Mouse (Mus musculus) embryonic stem cell, embryonic (primary cell): ENCODE data around the gene Slc26a5.

Experiments
- CTCF ChIA-PET, 4 experiments: fragments of 300-600 bp in 2 of 4; fragments of 350-600 bp in 2 of 4; sonication (Branson Sonifier 250); formaldehyde crosslinking; loops; one replicate each; lab custom pipeline; 2022; ENCODE audit warnings: inconsistent platforms in 2 of 4; lab: Charles Lee
- POLR2A ChIA-PET, 4 experiments: fragments of 300-600 bp in 2 of 4; fragments of 350-600 bp in 2 of 4; sonication (Branson Sonifier 250); formaldehyde crosslinking; loops; one replicate each; lab custom pipeline; 2022; ENCODE audit warnings: antibody characterized with exemption in 4 of 4, inconsistent platforms in 1 of 4; lab: Charles Lee

Gene Slc26a5

DNA sequence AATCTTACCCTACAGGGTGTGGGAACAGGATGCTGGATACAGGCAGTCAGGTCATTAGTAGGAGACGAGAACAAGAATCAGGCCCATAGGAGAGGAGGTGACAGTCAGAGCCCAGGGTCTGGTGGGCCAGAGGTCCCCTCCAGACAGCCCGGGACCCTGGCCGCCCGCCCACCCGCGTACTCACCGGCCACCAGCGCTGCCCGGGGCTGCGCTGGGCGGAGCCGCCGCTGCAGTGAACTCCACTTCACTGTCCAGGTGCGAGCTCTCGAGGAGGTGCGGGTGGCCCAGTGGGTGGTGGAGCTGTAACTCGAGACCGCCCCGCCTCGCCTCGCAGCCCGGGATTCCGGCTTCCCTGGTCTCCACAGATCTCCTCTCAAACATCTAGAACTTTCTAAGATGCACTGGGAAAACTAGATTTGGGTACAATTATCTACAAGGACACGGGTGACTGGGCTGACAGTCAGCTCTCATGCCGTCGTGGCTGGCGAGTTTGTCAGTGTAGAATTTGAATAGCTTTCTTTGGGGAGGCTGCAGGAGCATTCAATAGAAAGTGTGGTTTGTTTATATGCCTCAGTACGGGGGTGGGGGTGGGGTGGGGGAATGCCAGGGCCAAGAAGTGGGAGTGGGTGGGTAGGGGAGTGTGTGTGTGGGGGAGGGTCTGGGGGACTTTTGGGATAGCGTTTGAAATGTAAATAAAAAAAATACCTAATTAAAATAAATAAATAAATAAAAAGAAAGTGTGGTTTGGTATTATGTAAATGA lies at the start of gene Slc26a5:
Slc26a5 (minus strand) TSS at position 259 of the 762 bp plus-strand sequence.
- POLR2A ChIA-PET: interaction anchor here in 3 of 4 experiments (0.7 to 1.2 kb wide), 5 partner anchors 9 to 600 kb away, joined by 3 to 4 read pairs (median 4); no protein-coding TSS in a partner anchor
- CTCF ChIA-PET: interaction anchor here in 2 of 4 experiments (0.6 to 1.1 kb wide), 2 partner anchors 207 to 294 kb away, joined by 3 to 4 read pairs; no protein-coding TSS in a partner anchor

DNA sequence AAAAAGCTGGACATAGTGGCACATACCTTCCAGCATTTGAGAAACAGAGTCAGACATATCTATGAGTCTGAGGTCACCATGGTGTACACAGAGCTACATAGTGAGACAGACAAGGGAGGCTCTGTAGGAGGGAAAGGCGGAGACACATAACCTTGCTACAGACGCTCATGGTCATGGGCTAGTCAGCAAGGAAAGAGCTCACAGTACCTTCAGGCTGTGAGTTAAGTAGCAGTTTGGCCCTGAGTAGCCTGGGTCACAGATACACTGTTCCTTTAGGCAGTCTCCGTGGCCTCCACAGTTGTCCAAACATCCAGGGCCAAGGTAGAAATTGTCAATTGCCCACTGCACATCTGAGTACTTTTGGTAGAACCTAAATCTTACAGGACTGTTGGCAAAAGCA lies 49.4 kb upstream of the Slc26a5 start:
- ChIA-PET CTCF (interaction anchor here in 2 of 4 experiments (0.6 to 0.8 kb wide), 2 partner anchors 126 to 128 kb away, joined by 3 to 7 read pairs; no protein-coding TSS in a partner anchor), POLR2A (interaction anchor here in 1 of 4 experiments (0.6 kb wide), 1 partner anchor 288 kb away, joined by 5 read pairs; no protein-coding TSS in a partner anchor)

DNA sequence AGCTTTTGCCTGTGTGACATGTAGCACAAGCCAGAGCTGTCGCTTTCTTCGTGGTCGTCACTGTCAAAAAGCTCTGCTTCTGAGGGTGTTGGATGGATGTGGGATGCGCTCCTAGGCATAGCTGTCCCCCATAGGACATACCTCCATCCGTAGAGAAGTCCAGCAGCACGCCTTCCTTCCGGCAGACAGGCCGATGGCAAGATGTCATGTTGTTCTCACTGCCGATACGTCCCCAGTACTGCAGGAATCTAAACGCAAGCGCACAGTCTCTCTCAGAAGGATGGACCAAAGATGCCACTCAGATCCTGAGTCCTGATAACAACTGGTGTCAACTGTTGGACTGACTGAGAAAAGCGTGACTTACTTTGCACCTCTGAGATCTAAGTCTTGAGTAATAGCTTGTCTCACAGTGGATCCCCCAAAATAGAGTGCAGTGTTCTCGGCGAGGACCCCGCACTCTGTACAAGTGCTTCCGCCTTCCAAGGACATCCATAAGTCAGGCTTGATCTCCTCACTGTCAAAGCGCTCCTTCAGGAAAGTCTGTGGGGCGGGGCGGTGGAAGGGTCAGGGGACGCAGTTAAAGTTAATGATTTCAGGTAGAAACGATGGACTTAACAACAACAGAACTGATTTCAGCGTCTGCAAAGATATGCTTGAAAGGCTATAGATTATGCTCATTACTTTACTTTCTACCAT lies 47.6 kb upstream of the Slc26a5 start:
- POLR2A ChIA-PET: interaction anchor here in 1 of 4 experiments (0.6 kb wide), 1 partner anchor 14 kb away, joined by 4 read pairs; no protein-coding TSS in a partner anchor
- CTCF ChIA-PET: interaction anchor here in 1 of 4 experiments (0.6 to 0.7 kb wide), 2 partner anchors 11 to 99 kb away, joined by 4 to 7 read pairs; no protein-coding TSS in a partner anchor

DNA sequence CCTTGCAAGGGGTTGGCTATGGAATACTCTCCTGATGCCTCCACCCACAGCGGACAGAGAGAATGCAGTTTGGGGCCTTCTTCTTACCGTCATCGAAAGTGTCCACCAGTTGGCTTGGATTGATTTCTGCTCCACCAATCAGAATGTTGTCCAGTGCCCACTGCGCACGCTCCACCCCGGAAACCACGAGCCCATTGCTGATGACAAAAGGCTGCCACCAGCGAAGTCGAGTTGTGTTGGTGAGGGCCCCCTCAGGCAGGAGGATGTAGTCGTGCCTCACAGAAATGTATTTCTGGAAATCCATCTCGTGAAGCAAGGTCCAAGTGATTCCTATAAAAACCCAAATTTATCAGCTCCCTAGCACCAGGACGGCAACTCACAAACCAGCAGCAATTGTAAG lies 45.3 kb upstream of the Slc26a5 start:
- POLR2A ChIA-PET: interaction anchor here in 1 of 4 experiments (1.4 kb wide), 1 partner anchor 9 kb away, joined by 3 read pairs; no protein-coding TSS in a partner anchor
- CTCF ChIA-PET: no interaction called here

DNA sequence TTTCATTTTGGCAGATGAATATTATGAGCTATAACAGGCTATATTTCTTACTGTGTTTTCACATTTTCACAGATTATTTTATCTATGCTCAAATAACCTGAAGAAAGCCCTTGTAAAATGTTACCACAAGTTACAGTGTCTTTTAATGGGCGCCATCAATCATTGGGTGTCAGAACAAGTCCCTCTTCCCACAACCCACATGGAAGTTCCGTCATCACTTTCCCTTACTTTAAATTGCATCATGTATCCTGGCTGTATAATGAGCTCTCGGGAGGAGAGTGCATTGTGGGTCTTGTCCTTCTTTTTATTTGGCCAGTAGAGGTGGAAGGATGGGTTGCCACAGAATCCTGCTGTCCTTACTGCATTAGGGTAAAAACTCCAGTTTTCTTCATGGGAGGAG lies 44.3 kb upstream of the Slc26a5 start:
- POLR2A ChIA-PET: interaction anchor here in 1 of 4 experiments (0.6 to 1.4 kb wide), 3 partner anchors 10 to 1498 kb away, joined by 3 read pairs; no protein-coding TSS in a partner anchor
- CTCF ChIA-PET: no interaction called here

DNA sequence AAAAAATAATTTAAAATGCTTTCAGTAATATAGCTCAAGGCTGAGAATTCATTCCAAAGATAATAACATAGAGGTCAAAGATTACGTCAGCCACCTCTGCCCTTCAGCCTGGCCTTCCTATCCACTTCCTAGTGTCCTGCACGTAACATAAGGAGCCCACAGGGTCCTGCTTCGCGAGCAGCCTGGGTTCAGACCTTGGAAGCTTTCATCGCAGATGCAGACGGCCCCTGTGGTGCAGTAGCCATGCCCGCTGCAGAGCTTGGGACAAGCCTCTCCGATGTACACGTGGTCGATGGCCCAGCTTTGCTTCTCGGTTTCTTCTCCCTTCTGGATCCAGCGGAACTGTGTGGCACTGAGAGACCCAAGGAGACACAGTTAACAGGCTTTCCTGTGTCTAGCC lies 36.0 kb upstream of the Slc26a5 start:
- CTCF ChIA-PET: interaction anchor here in 2 of 4 experiments (0.6 to 0.7 kb wide), 2 partner anchors 11 to 86 kb away, joined by 3 to 4 read pairs; no protein-coding TSS in a partner anchor
- POLR2A ChIA-PET: interaction anchor here in 2 of 4 experiments (1.1 kb wide), 2 partner anchors 109 to 651 kb away, joined by 3 read pairs; no protein-coding TSS in a partner anchor

DNA sequence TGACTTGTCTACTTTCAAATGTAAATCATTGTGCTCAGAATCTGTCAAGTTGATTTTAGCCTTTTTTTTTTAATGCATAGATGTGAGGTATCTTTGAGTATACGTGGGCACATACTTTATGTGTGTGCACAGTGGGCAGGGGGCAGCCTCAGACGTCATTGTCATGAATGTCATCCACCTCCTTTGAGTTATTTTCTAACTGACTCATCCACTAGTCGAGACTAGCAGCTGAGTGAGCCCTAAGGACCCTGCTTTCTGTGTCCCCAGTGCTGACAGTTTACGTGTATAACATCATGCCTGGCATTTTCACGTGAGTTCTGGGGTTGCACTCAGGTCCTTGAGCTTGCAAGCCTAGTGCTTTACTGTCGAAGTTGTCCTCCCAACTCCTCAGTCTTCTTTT lies 35.5 kb upstream of the Slc26a5 start:
- ChIA-PET POLR2A (interaction anchor here in 3 of 4 experiments (0.6 to 1.1 kb wide), 4 partner anchors 109 to 1198 kb away, joined by 3 read pairs; no protein-coding TSS in a partner anchor), CTCF (interaction anchor here in 1 of 4 experiments (0.7 kb wide), 1 partner anchor 86 kb away, joined by 3 read pairs; no protein-coding TSS in a partner anchor)

DNA sequence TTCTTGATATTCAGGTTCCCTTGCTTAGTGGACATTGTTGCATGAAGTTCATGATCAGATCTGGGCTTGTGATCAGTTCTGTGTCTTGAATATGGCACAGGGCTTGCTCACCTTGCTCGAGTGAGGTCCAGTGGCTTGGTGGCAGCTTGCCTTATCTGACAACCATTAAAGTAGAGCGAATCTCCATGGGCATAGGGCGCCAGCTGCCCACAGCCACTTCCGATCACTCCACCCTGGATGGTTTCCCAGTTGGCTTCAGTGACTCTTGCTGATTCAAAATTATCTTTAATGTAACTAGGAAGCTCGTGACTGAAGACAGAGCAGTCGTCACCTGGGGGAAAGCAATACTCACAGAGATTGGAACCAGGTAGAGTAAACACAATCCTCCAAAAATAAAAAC lies 33.5 kb upstream of the Slc26a5 start:
- CTCF ChIA-PET: interaction anchor here in 2 of 4 experiments (0.6 to 1.0 kb wide), 2 partner anchors 37 to 1134 kb away, joined by 3 read pairs; no protein-coding TSS in a partner anchor
- POLR2A ChIA-PET: no interaction called here

DNA sequence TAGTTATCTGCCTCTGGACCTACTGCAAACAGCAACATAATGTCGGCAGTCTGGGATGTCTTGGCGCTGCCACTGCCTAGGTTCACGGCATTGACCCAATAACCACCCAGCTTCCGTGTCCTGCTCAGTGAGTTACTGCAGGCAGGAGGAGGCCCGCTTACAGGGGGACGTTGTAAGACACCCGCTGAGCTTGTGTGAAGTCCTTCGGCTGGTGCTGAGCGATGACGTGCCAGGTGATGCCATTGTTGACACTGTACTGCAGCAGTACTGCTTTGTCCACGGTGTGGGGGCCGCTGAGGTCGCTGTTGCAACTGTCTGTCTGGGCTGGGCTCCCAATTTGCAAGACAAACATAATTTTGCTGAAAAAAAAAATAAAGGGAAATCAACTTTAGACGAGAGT lies 31.2 kb upstream of the Slc26a5 start:
- POLR2A ChIA-PET: no interaction called here
- CTCF ChIA-PET: interaction anchor here in 1 of 4 experiments (0.6 kb wide), 1 partner anchor 730 kb away, joined by 6 read pairs; no protein-coding TSS in a partner anchor

DNA sequence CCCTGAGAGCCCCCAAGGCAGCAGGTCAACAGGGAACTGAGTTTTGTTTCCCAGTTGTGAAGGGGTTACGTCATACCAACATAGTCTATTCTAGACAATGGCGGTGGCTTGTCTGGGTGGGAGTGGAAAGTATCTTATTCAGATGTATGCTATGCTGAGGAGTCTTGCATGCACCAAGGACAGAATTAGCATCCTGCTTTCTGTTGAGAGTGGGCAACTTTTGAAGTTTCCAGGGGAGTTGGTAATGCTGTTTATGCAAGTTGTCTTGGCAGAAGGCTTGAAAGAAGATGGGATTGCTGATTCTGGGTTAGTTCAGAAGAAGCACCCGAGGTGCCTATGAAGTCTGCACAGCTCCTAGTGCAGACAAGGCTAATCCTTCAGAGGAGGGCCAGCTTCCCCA lies 28.8 kb upstream of the Slc26a5 start:
- POLR2A ChIA-PET: no interaction called here
- CTCF ChIA-PET: no interaction called here

DNA sequence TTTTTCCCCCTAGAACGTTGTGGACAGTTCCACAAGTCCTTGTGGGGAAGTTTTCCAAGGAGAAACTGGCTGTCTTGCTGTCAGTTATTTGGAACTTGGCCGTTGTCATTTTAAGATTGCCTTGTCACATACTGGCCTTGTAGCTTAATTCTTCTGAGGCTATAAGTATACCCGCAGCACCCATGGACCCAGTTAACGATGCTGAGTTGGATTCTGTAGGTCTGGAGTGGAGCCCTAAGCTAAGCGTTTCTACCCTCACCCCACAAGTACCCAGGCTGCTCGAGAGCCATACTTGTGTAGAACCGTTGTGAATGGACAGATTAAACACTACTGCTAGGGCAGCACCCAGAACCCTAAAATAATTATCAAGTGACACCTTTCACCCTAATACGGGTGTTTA lies 1.3 kb upstream of the Slc26a5 start:
- POLR2A ChIA-PET: interaction anchor here in 1 of 4 experiments (1.2 kb wide), 1 partner anchor 183 kb away, joined by 4 read pairs; no protein-coding TSS in a partner anchor
- CTCF ChIA-PET: interaction anchor here in 1 of 4 experiments (0.7 kb wide), 1 partner anchor 1287 kb away, joined by 4 read pairs; no protein-coding TSS in a partner anchor

DNA sequence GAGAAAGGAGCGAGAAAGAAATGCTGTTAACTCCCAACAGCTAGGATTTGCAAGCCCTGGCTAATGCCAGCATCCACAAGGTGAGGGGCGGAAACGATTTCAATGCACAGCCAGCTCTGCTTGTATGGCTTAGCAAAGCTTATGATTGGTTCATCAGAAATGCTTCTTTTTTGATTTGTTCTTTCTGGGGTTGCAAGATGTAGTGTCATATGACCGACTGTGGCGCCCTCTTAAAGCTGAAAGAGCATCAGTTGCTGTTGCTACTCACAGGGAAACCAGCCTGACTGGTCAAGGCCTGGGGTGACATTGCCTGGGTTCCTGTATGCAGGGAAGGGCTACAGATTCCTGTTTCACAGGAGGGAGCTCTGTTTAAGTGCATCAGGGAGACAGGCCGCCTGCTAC lies 908 bp upstream of the Slc26a5 start:
- CTCF ChIA-PET: interaction anchor here in 2 of 4 experiments (0.7 to 1.1 kb wide), 2 partner anchors 207 to 1287 kb away, joined by 4 read pairs; no protein-coding TSS in a partner anchor
- POLR2A ChIA-PET: interaction anchor here in 3 of 4 experiments (0.7 to 1.2 kb wide), 3 partner anchors 74 to 599 kb away, joined by 3 to 4 read pairs (median 4); no protein-coding TSS in a partner anchor

DNA sequence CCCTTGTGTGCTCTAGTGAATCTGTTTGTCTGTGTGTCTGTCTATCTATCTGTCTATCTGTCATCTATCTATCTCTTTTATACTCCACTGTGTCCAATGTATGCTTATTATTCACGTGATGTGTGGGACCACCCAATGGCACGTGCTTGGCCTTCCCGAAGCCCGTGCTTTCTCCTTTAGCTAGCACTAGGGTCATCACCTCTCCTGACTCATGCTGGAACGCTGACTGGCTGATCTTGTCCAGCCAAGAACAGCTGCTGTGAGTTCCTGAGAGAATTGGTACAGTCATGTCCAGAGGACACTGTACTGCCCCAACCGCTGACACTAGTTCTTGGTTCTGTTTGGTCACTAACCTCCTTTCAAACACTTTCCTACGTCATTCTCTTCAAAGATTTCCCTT lies 6.8 kb downstream of the Slc26a5 start:
- POLR2A ChIA-PET: no interaction called here

DNA sequence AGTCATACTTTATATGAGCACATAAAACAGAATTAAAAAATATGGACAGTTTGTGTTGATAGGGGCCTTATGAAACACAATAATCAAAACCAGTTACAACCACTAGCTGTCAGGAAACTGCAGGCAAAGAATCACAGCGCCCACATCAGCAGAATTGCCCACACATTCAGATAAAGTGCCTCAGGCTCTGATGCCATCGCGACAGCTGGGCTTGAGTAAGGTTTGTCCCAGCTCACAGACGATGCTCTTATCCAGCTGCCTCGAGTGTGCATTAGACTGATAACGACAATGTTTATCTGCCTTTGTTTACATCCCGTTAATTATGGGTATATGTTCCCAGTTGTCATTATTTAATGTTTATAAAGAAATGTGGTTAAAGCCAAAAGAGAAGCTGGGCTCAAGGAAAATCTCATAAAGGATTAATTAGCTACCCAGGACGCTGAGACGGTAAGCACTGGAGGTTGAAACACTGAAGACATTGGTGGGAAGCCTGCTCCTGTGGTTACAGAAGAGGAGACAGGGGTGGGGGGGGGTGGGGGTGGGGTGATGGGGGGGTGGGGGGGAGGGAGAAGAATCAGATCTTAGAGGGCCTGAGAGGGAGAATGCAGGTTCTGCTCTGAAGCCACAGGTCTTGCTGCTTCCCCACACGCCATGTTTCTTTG lies 13.6 kb downstream of the Slc26a5 start:
- CTCF ChIA-PET: no interaction called here
- POLR2A ChIA-PET: interaction anchor here in 1 of 4 experiments (0.8 kb wide), 1 partner anchor 25 kb away, joined by 3 read pairs; no protein-coding TSS in a partner anchor

More for the DNA sequence above, 6.8 kb downstream of the Slc26a5 start:
- CTCF ChIA-PET: no interaction called here

DNA sequence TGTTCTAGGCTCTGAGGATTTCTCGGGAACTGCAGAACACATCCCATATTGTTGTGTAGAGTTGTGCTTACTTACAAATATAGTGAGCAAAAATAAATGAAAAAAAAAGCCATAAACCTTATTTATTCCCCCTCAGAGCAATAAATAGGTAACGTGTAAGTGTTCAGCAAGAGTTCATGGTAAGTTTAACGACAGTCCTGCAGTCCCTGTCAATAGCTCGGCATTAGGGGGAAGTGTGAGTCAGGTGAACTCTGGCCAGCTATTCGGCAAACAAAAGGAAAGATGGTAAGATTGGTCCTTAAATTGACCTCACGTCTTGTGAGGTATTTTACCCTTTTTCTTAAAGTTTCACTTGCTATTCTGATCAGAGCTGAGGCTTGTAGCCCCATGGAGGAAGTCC lies 18.0 kb downstream of the Slc26a5 start:
- POLR2A ChIA-PET: interaction anchor here in 1 of 4 experiments (1.0 kb wide), 1 partner anchor 32 kb away, joined by 3 read pairs; no protein-coding TSS in a partner anchor
- CTCF ChIA-PET: interaction anchor here in 1 of 4 experiments (1.0 to 1.5 kb wide), 2 partner anchors 11 to 72 kb away, joined by 3 to 5 read pairs; no protein-coding TSS in a partner anchor

DNA sequence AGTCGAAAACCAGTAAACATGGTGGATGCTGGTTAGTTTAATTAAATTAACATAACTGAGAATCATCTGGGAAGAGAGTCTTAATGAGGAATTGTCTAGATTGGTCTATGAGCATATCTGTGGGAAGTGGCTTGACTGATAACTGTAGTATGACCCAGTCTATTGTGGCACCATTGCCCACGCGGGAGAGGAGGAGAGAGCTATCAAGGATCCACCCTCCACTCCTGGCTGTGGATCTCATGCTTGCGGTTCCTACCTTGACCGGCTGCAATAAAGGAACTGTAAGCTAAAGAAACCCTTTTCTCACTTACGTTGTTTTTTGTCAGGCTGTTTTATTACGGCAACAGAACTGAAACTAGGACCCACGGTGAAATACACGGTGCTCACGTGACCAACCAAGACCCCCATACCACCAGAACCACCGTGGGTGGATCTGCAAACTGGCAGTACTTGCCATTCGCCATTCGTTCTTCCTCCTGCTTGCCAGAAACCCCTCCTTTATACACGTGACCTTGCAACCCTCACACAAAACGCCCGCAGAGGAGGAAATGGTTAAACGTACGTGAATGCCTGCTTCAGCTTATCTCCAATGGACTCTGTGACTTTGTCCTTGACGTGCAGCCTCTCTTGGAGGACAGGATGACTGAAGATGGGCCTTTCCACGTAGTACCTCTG lies 18.7 kb downstream of the Slc26a5 start:
- POLR2A ChIA-PET: interaction anchor here in 1 of 4 experiments (1.0 kb wide), 1 partner anchor 32 kb away, joined by 3 read pairs; no protein-coding TSS in a partner anchor
- CTCF ChIA-PET: interaction anchor here in 3 of 4 experiments (0.7 to 1.5 kb wide), 4 partner anchors 10 to 464 kb away, joined by 3 to 5 read pairs (median 4); no protein-coding TSS in a partner anchor

DNA sequence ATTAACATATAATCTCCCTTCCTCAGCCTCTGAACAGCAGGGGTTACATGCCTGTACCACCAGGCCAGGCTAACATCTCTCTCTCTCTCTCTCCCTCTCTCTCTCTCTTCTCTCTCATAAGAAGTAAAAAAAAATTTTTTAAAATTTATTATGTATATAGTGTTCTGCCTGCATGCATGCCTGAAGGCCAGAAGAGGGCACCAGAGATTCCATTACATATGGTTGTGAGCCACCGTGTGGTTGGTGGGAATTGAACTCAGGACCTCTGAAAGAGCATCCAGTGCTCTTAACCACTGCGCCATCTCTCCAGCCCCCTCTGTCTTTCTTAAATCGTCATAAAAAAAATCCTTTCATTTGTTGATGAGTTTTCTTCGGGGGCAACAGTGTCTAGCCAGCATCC lies 20.7 kb downstream of the Slc26a5 start:
- ChIA-PET CTCF (interaction anchor here in 2 of 4 experiments (0.7 to 1.1 kb wide), 3 partner anchors 9 to 21 kb away, joined by 3 to 6 read pairs (median 5); no protein-coding TSS in a partner anchor), POLR2A (interaction anchor here in 1 of 4 experiments (0.6 kb wide), 1 partner anchor 253 kb away, joined by 3 read pairs; no protein-coding TSS in a partner anchor)
